Mouse (Mus musculus) frontal cortex, postnatal 36 days (tissue): ENCODE results near the gene Cavin4.
"Not testable (repeated sequence)": the region's sequence is repeated elsewhere in the genome, so short reads cannot be mapped to it uniquely, and the experiment has no call there.

Source experiments
- DNase-seq, 2 experiments: peaks; one replicate each; pipeline ENCODE4 v3.0.0; 2022; ENCODE audit warnings: low spot score in 2 of 2

Cavin4 gene

GRCm38 (mm10) chr4:48672915-48673314 is 9.6 kb downstream of the Cavin4 start:
- no peak for DNase-seq

GRCm38 (mm10) chr4:48674412-48674811 is 11.1 kb downstream of the Cavin4 start:
- no peak for DNase-seq

- DNase-seq: no peak
These were observed 13.4 kb downstream of the Cavin4 start for GRCm38 (mm10) chr4:48676570-48677185.

GRCm38 (mm10) chr4:48677276-48677675 is 14.0 kb downstream of the Cavin4 start:
- no peak for DNase-seq

- no peak for DNase-seq
These were observed 14.5 kb downstream of the Cavin4 start for GRCm38 (mm10) chr4:48677812-48678211.

- no peak for DNase-seq
These were observed 15.5 kb downstream of the Cavin4 start for GRCm38 (mm10) chr4:48678793-48679192.

- DNase-seq: not testable (repeated sequence)
These were observed 16.4 kb downstream of the Cavin4 start for GRCm38 (mm10) chr4:48679728-48680127.

GRCm38 (mm10) chr4:48680214-48680613 is 16.9 kb downstream of the Cavin4 start:
- DNase-seq: no peak

- no peak for DNase-seq
These were observed 17.5 kb downstream of the Cavin4 start for GRCm38 (mm10) chr4:48680648-48681343.

- DNase-seq: no peak
These were observed 19.8 kb downstream of the Cavin4 start for GRCm38 (mm10) chr4:48683126-48683525.

- DNase-seq: not testable (repeated sequence)
These were observed 20.4 kb downstream of the Cavin4 start for GRCm38 (mm10) chr4:48683633-48684209.

- no peak for DNase-seq
These were observed 21.4 kb downstream of the Cavin4 start for GRCm38 (mm10) chr4:48684593-48685187.

GRCm38 (mm10) chr4:48688148-48688547 is 24.8 kb downstream of the Cavin4 start:
- no peak for DNase-seq

GRCm38 (mm10) chr4:48690640-48691039 is 27.3 kb downstream of the Cavin4 start:
- DNase-seq: peak; percentile 53 to 76

- peak; percentile 54 to 71 for DNase-seq
These were observed 28.6 kb downstream of the Cavin4 start for GRCm38 (mm10) chr4:48691793-48692437.

- no peak for DNase-seq
These were observed 29.5 kb downstream of the Cavin4 start for GRCm38 (mm10) chr4:48692736-48693292.

GRCm38 (mm10) chr4:48696706-48697105 is 33.4 kb downstream of the Cavin4 start:
- DNase-seq: no peak

GRCm38 (mm10) chr4:48697302-48697701 is 34.0 kb downstream of the Cavin4 start:
- DNase-seq: no peak

GRCm38 (mm10) chr4:48715865-48716650 is 52.7 kb downstream of the Cavin4 start:
- no peak for DNase-seq

GRCm38 (mm10) chr4:48716817-48717216 is 53.5 kb downstream of the Cavin4 start:
- DNase-seq: no peak
